Mouse (Mus musculus): Measurements from ENCODE around the gene Cdkn1c. TPM values are rescaled to one million over a fixed set of nuclear protein-coding genes. Genes with fewer than 3 reads are reported as not detected.

Gene Cdkn1c
- total RNA-seq, 2 experiments from 2014 or later, result 0.41 TPM; not detected in 1

DNA sequence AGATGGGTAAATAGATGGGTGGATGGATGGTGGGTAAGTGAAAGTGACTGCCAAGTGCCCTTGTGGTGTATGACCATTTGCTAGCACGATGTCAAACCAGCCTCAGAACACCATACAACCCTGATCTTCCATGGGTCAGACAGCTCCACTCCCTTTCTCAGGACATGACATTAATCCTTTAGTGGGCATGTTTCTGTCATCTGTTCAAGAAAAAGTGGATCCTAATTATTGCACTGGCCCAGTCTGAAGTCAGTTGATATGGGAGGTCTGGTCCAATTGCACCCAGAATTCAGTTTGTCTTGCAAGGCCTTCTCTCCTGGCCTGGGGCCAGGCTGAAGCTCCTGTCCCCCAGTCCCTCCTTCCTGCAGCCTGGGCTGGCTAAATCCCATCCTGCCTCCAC, 21.9 kb downstream of the Cdkn1c start:
- ATAC-seq (replicated peaks; ENCODE audit: poor library complexity, severe bottlenecking), result no peak

GRCm38 (mm10) chr7:143437894-143438581, 22.8 kb downstream of the Cdkn1c start:
- ATAC-seq (replicated peaks; ENCODE audit: poor library complexity, severe bottlenecking), result 0 out of 2 replicates have a peak, but pooled peaks have one; percentile 27

GRCm38 (mm10) chr7:143437231-143437893, 23.5 kb downstream of the Cdkn1c start:
- ATAC-seq (replicated peaks; ENCODE audit: poor library complexity, severe bottlenecking), result no peak

DNA sequence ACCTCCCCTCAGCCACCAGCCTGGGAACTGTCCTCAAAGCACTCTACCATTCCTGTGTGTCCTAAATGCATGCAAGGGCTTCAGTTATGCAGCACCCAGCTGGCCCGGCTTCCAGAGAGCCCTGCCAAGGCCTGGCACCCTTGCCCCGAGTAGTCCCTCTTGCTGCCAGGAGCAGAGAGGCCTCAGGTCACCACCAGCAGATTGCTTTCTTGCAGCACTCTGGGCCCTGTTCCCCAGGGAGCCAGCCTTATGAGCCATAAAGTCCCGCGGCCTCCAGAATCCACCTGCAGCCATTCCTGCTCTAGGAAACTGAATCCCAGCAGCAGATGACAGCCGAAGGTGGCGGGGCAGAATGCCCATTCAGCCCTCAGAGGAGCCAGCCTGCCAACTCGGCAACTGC, 27.5 kb downstream of the Cdkn1c start:
- ATAC-seq (replicated peaks; ENCODE audit: poor library complexity, severe bottlenecking), result no peak

DNA sequence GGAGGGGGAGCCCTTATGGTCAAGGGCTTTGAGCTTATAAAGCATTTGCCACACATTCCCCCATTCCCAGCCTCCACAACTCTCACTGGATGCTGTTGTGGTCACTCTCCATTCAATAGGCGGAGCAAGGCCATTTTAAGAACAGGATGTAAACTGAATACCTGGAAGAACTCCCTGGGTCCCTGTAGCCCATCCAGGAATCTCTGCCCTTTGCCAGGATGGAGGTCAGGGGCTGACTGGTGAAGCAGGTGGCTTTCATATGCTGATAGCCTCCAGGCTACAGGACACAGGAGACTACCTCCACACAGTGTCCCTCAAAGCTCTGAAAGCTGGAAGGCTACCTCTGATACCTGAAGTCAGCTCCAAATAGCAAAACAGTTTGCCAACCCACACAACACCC, 28.2 kb downstream of the Cdkn1c start:
- no peak for ATAC-seq (replicated peaks; ENCODE audit: poor library complexity, severe bottlenecking)

DNA sequence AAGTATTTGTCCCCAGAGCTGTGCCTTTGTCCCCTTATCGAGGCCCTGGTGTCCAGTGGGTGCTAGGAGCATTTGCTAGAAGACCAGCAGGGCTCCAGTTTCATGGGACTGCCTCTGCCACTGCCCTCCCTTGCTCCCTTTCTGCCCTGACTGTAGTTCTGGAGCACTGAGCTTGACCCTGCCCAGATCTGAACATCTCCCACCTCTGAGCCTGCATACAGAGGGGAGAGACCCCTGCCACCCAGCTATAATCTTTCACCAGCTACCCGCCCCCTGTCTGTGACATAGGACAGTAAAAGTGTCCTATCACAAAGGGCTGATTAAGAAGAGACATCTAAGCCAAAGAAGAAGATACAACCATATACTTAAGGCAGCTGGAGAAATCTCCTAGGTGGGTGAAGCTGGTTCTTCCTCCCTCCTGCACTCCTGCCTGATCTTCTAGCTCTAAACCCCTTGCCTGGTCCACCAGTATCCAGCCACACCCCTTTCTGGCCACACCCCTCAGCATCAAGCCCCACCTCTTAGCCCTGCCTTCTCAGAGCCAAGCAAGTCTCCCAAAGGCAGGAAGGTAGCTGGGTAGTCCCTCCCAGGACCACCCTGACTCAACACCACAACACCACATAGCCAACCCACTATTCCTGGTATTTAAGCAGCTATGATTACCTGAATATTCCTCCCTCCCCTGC, 31.9 kb downstream of the Cdkn1c start:
- no peak for ATAC-seq (replicated peaks; ENCODE audit: poor library complexity, severe bottlenecking)

GRCm38 (mm10) chr7:143428142-143428813, 32.6 kb downstream of the Cdkn1c start:
- no peak for ATAC-seq (replicated peaks; ENCODE audit: poor library complexity, severe bottlenecking)

- no peak for ATAC-seq (replicated peaks; ENCODE audit: poor library complexity, severe bottlenecking)
These were observed 41.2 kb downstream of the Cdkn1c start for GRCm38 (mm10) chr7:143419585-143420160.

DNA sequence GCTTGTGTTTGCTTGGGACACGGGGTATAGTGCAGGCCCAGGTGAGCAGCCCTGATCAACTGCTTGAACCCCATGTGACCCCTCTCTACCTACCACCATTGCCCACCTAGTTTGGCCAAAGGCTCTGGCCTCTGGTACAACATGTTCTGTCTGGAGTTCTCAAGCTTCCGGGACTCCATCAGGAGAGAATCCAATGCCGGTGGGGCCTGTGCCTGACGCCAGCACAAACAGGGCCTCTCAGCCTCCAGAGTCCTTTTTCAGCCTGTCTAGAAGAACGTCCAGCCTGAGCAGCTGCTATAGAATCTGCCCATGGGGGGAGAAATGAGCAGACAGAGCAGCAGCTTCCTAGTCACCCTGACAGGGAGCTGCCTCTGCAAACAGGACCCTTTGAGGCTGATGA, 43.0 kb downstream of the Cdkn1c start:
- ATAC-seq (replicated peaks; ENCODE audit: poor library complexity, severe bottlenecking), result no peak

DNA sequence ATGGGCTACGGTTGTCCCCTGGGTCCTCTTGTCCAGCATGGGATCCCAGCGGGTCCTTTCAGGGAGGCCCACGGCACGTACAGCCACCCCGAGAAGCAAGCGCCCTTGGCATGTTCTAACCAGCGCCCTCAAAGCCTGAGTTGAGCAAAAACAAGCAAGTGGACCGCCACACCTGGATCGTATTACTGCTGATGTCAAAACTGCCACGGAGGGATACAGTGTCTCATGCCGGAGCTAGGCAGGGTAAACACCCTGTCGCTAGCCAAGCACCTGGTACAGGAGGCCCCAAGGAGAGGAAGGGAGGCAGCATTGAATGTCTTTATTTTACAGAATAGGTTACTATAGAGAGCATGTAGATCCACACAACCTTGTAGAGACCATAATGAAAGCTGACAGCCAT, 44.4 kb downstream of the Cdkn1c start:
- ATAC-seq (replicated peaks; ENCODE audit: poor library complexity, severe bottlenecking), result no peak

GRCm38 (mm10) chr7:143415070-143415469, 45.8 kb downstream of the Cdkn1c start:
- no peak for ATAC-seq (replicated peaks; ENCODE audit: poor library complexity, severe bottlenecking)

DNA sequence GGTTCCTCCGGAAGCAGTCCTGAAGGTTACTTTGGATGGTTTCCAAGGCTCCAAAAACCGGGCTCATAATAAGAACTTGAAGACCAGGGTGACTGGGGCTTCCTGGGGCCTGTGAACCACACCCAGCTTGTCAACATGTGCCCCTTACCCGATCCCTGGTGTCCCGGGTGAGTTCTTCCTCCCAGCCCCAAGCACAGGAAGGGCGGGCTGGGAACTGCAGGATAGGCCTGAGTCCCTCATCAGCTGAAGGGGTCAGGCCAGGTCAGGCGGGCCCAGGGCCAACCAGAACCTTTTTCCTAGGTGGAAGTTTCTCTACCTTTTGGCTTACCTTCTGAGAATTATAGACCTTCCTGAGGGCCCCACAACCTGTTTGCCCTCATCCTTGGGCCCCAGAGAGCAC, 48.2 kb downstream of the Cdkn1c start:
- no peak for ATAC-seq (replicated peaks; ENCODE audit: poor library complexity, severe bottlenecking)

GRCm38 (mm10) chr7:143408615-143409021, 52.2 kb downstream of the Cdkn1c start:
- ATAC-seq (replicated peaks; ENCODE audit: poor library complexity, severe bottlenecking), result no peak

Other genes starting within 250 kb of the Cdkn1c start
- 0.88 and 1.8 TPM in 2 replicates for gene Slc22a18, start 12.7 kb upstream of the Cdkn1c start, total RNA-seq (2014; fragmentation: Nextera tagmentation)
- 0.67 TPM in 1 of 2 replicates, not detected in the other for gene Slc22a18, start 12.7 kb upstream of the Cdkn1c start, total RNA-seq (2017)
- gene Phlda2, start 42.1 kb upstream of the Cdkn1c start, total RNA-seq (2014; fragmentation: Nextera tagmentation), result not detected in 2 replicates
- not detected in 2 replicates for gene Phlda2, start 42.1 kb upstream of the Cdkn1c start, total RNA-seq (2017)
- gene Nap1l4, start 88.1 kb upstream of the Cdkn1c start, total RNA-seq (2014; fragmentation: Nextera tagmentation), result 85.5 and 133 TPM in 2 replicates
- gene Nap1l4, start 88.1 kb upstream of the Cdkn1c start, total RNA-seq (2017), result 126 and 136 TPM in 2 replicates
- 34.0 and 35.5 TPM in 2 replicates for gene Cars, start 139.0 kb upstream of the Cdkn1c start, total RNA-seq (2014; fragmentation: Nextera tagmentation)
- 51.9 and 58.2 TPM in 2 replicates for gene Cars, start 139.0 kb upstream of the Cdkn1c start, total RNA-seq (2017)
- 8.3 and 13.3 TPM in 2 replicates for gene Tnfrsf26, start 167.7 kb upstream of the Cdkn1c start, total RNA-seq (2014; fragmentation: Nextera tagmentation)
- 20.4 and 22.5 TPM in 2 replicates for gene Tnfrsf26, start 167.7 kb upstream of the Cdkn1c start, total RNA-seq (2017)
- 6.1 and 9.0 TPM in 2 replicates for gene Tnfrsf22, start 188.6 kb upstream of the Cdkn1c start, total RNA-seq (2014; fragmentation: Nextera tagmentation)
- 4.2 and 5.2 TPM in 2 replicates for gene Tnfrsf22, start 188.6 kb upstream of the Cdkn1c start, total RNA-seq (2017)
- 1.2 and 2.8 TPM in 2 replicates for gene Tnfrsf23, start 224.8 kb upstream of the Cdkn1c start, total RNA-seq (2014; fragmentation: Nextera tagmentation)
- 0.72 and 1.7 TPM in 2 replicates for gene Tnfrsf23, start 224.8 kb upstream of the Cdkn1c start, total RNA-seq (2017)